Mouse (Mus musculus) liver, postnatal 0 days (tissue): Measurements from ENCODE around the gene Cnga1. TPM values are rescaled to one million over a fixed set of nuclear protein-coding genes. Genes with fewer than 3 reads are reported as not detected.

Source experiments
- ATAC-seq: fragments of 200-750 bp; cut with Nextera tagmentation; 2 replicates; pipeline ENCODE4 v1.8.0; 2017; ENCODE audit warnings: mild to moderate bottlenecking, moderate library complexity
- DNase-seq: peaks from one replicate; pipeline ENCODE4 v3.0.0-alpha.2; 2016
- H3K27ac ChIP-seq: fragments of 300-500 bp; sonication (generic); 2 replicates; pipeline ENCODE4 v1.5.1; 2014; ENCODE audit warnings: antibody characterized with exemption, moderate library complexity, mild to moderate bottlenecking, low read depth
- H3K27me3 ChIP-seq: fragments of 300-500 bp; sonication (generic); 2 replicates; pipeline ENCODE4 v1.6.1; 2014; ENCODE audit warnings: low read length, control low read depth, mixed read lengths; ENCODE audit not compliant: insufficient read depth
- H3K36me3 ChIP-seq: fragments of 300-500 bp; sonication (generic); replicated peaks from 2 replicates; pipeline ENCODE4 v1.6.1; 2014; ENCODE audit warnings: mild to moderate bottlenecking, control low read depth, low read length, moderate library complexity, mixed read lengths; ENCODE audit not compliant: insufficient read depth
- H3K4me1 ChIP-seq: fragments of 300-500 bp; sonication (generic); 2 replicates; pipeline ENCODE4 v1.6.1; 2014; ENCODE audit warnings: antibody characterized with exemption, mild to moderate bottlenecking, control low read depth; ENCODE audit not compliant: insufficient read depth
- H3K4me2 ChIP-seq: fragments of 300-500 bp; sonication (generic); 2 replicates; pipeline ENCODE4 v1.6.1; 2014; ENCODE audit warnings: low read depth, mild to moderate bottlenecking, low read length, moderate library complexity, mixed read lengths
- H3K4me3 ChIP-seq: fragments of 300-500 bp; sonication (generic); 2 replicates; pipeline ENCODE4 v1.5.1; 2014; ENCODE audit warnings: low read depth, low read length
- H3K9ac ChIP-seq: fragments of 300-500 bp; sonication (generic); replicated peaks from 2 replicates; pipeline ENCODE4 v1.6.1; 2014; ENCODE audit warnings: mild to moderate bottlenecking, moderate library complexity
- H3K9me3 ChIP-seq: fragments of 300-500 bp; sonication (generic); 2 replicates; pipeline ENCODE4 v1.6.1; 2016; ENCODE audit warnings: mild to moderate bottlenecking, control low read depth, low read length, mixed read lengths
- CTCF ChIP-seq: sonication (generic); IDR thresholded peaks from 2 replicates; pipeline ENCODE4 v1.5.1; 2016; ENCODE audit warnings: antibody characterized with exemption, low read depth
- EP300 ChIP-seq: IDR thresholded peaks from 2 replicates; pipeline ENCODE4 v1.6.1; 2016; ENCODE audit warnings: antibody characterized with exemption, low read depth, mild to moderate bottlenecking
- WGBS: fragments of 180-500 bp; shearing (Covaris S2); extraction: QIAGEN DNeasy Blood & Tissue Kit; methylation state at CpG from one replicate; pipeline ENCODE4 v1.1.7; 2014; ENCODE audit not compliant: insufficient replicate concordance; 5-methylcytosine and 5-hydroxymethylcytosine counted together
- polyA plus RNA-seq: library from polyadenylated mRNA; unstranded; fragments of >200 nt; fragmentation: Nextera tagmentation; extraction: Ambion mirVana; gene quantifications from 2 replicates; pipeline ENCODE4 v1.2.1, GENCODE M21; 2015

Cnga1 gene
- polyA plus RNA-seq, 1 experiment from 2014 or later, result not detected

DNA sequence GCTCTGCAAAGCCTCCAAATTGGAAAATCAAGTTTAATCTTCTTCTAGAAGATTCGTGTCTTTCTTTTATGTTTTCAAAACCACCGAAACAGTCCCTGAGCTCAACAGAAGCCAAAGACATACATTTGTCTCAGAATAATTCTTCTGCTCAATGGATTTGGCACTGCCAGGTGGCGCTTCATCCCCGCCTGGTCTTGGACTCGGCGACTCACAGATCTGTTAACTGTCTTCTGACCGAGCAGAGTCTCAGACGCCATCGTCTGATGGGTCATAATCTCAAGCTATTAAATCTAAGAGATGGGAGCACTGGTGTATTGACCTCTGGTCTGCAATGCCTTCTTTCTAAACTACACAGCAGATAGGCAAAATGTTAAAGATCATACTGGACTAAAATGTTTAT is 24.3 kb upstream of the Cnga1 start:
- H3K4me2 ChIP-seq, result no peak overlapping the region
- H3K4me3 ChIP-seq, result no peak overlapping the region
- no peak for ATAC-seq
- no peak overlapping the region for H3K9ac ChIP-seq
- WGBS, result 78% methylated on average over 9 of the region's 9 CpGs
- H3K36me3 ChIP-seq, result peaks cover 3% of the 10 kb centered on the region; the same call in 1 of the 2 replicates
- H3K9me3 ChIP-seq, result no peaks in the 10 kb centered on the region
- no peak for DNase-seq
- peaks cover 5% of the 10 kb centered on the region; the same call in 1 of the 2 replicates for H3K4me1 ChIP-seq
- TF ChIP-seq EP300, result no peak
- no peaks in the 10 kb centered on the region for H3K27me3 ChIP-seq
- H3K27ac ChIP-seq, result no peak overlapping the region

- Histone ChIP-seq H3K4me1 (peaks cover 5% of the 10 kb centered on the region; the same call in 1 of the 2 replicates), H3K36me3 (peaks cover 3% of the 10 kb centered on the region; the same call in 1 of the 2 replicates), H3K27me3 (no peaks in the 10 kb centered on the region), H3K9me3 (no peaks in the 10 kb centered on the region), H3K4me3 (no peak overlapping the region), H3K4me2 (no peak overlapping the region), H3K9ac (no peak overlapping the region), H3K27ac (no peak overlapping the region)
- DNase-seq, result no peak
- TF ChIP-seq CTCF (no peak), EP300 (no peak)
- no peak for ATAC-seq
- 78% methylated on average over 7 of the region's 7 CpGs for WGBS
Measured at GRCm38 (mm10) chr5:72666428-72666827, 22.4 kb upstream of the Cnga1 start.

DNA sequence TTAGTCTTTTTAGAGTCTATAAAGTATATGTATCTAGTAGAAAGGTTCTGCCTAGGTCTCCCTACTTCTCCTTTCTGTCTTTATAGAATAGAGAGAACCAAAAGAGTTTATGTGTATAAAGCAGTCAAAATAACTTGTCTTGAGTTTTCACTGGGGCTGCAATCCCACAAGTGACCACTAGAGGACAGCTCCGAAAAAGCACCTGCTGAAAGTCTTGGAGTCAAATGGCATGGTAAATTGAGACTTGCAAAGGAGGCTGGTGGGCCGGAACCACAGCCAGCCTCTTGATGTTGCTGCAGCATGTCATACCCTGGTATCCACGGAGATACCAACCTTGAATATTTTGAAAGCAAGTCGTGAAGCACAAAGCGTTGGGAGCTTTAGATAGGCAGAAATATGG is 21.2 kb upstream of the Cnga1 start:
- no peak for TF ChIP-seq EP300
- peak; percentile 85 for TF ChIP-seq CTCF
- 26% methylated on average over 5 of the region's 5 CpGs for WGBS
- ATAC-seq (peak; percentile 23), DNase-seq (peak; percentile 61)
- H3K27me3 ChIP-seq, result no peaks in the 10 kb centered on the region
- H3K9ac ChIP-seq, result no peak overlapping the region
- H3K27ac ChIP-seq, result 0 out of 2 replicates have a peak overlapping the region, but pooled peaks have one; percentile 62
- no peak overlapping the region for H3K4me3 ChIP-seq
- H3K4me1 ChIP-seq, result peaks cover 5% of the 10 kb centered on the region; the same call in 1 of the 2 replicates
- H3K9me3 ChIP-seq, result no peaks in the 10 kb centered on the region
- no peaks in the 10 kb centered on the region; the same call in 1 of the 2 replicates for H3K36me3 ChIP-seq
- no peak overlapping the region for H3K4me2 ChIP-seq

- Histone ChIP-seq H3K4me2 (no peak overlapping the region), H3K27me3 (no peaks in the 10 kb centered on the region), H3K9me3 (no peaks in the 10 kb centered on the region), H3K27ac (peak overlapping the region; percentile 62), H3K9ac (no peak overlapping the region), H3K4me1 (peaks cover 5% of the 10 kb centered on the region; the same call in 1 of the 2 replicates), H3K36me3 (no peaks in the 10 kb centered on the region; the same call in 1 of the 2 replicates), H3K4me3 (no peak overlapping the region)
- peak; percentile 85 for ATAC-seq
- TF ChIP-seq EP300 (no peak; the same call in 1 of the 2 replicates), CTCF (no peak)
- peak; percentile 61 for DNase-seq
- 37% methylated on average over 3 of the region's 3 CpGs for WGBS
Measured at GRCm38 (mm10) chr5:72664854-72665253, 20.8 kb upstream of the Cnga1 start.

DNA sequence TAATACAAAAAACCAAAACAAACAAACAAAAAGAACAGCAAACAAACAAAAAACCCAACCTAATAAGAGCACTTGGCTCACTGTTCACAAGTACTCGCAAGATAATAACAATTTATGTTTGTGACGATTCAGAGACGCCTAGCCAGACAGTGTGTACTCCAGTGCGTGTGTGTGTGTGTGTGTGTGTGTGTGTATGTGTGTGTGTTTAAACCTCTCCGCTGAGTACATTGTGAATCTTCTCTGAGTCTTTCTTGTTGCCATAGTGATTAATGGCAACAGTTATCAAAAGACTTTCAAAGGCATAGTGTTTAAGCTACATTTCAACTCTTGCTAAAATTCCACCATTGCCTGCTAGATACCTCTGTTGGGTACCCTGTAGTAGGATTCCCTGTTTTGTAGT is 20.1 kb upstream of the Cnga1 start:
- H3K4me2 ChIP-seq, result no peak overlapping the region
- no peak overlapping the region for H3K9ac ChIP-seq
- TF ChIP-seq EP300, result no peak
- no peak for TF ChIP-seq CTCF
- DNase-seq, result no peak
- no peaks in the 10 kb centered on the region for H3K27me3 ChIP-seq
- H3K27ac ChIP-seq, result peak overlapping the region; percentile 62
- H3K36me3 ChIP-seq, result no peaks in the 10 kb centered on the region; the same call in 1 of the 2 replicates
- 71% methylated on average over 5 of the region's 5 CpGs for WGBS
- H3K4me3 ChIP-seq, result no peak overlapping the region
- peaks cover 3% of the 10 kb centered on the region; the same call in 1 of the 2 replicates for H3K4me1 ChIP-seq
- no peaks in the 10 kb centered on the region for H3K9me3 ChIP-seq
- ATAC-seq, result no peak; the same call in 1 of the 2 replicates

DNA sequence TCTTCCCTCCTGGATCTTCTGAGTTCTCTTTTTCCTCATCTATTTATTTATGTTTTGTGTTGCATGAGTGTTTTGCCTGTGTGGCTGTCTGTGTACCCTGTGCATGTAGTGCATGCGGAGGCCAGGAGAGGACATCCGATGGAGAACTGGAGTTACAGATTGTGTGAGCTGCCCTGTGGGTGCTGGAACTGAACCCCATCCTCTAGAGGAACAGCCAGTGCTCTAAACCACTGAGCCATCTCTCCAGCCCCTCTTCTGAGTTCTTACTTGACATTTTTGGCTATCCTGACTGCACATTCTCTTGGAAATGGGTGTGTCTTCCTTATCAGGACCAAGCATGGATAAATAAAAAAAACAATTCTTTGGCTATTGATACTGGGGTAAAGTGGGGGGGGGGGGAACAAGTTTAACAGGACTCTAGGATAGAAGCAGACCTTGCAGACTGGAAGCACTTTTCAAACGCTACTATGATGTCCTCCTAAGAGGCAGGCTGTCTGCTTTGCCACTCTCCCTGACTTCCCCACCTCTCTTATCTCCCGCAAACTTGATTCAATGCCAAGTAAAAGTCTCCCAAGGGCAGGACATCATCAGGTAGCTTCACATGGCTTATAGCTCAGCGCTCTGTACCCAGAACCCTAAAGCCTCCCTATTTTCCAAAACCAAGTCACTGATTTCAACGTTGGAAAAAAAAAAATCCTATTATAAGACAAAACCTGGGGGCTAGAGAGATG is 17.1 kb upstream of the Cnga1 start:
- Histone ChIP-seq H3K27ac (no peak overlapping the region), H3K9ac (no peak overlapping the region), H3K4me3 (no peak overlapping the region), H3K4me1 (peaks cover 3% of the 10 kb centered on the region), H3K36me3 (peaks cover 3% of the 10 kb centered on the region; the same call in 1 of the 2 replicates), H3K9me3 (no peaks in the 10 kb centered on the region), H3K27me3 (no peaks in the 10 kb centered on the region), H3K4me2 (no peak overlapping the region)
- WGBS, result 64% methylated on average over 6 of the region's 6 CpGs
- no peak for TF ChIP-seq EP300
- TF ChIP-seq CTCF, result no peak
- DNase-seq (no peak), ATAC-seq (no peak)
